Mouse (Mus musculus): ENCODE results near the gene Csrp1. TPM values are rescaled to one million over a fixed set of nuclear protein-coding genes. Genes with fewer than 3 reads are reported as not detected.

Csrp1 gene
- polyA plus RNA-seq, 1 experiment from 2014 or later: 52.9 TPM

DNA sequence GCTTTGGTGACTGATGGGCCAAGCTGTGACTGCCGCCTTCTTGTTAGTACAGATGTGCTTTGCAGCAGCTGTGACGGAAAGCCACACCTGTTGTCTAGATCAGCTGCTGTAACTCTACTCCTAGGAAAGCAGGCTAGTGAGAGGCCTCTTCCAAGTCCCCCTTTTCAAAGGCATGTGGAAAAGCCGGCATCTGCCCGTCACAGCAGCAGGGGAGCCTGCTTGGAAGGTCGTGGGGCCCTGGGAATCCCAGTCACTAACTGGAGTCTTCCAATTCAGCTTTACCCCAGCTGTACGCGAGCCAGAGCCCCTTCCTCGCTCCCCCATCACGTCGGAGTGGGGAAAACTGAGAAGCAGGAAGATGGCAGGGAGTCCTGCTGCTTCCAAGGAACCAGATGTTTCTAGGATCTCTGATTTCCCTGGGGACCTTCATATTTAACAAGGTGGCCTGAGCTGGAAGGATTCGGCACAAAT lies 21.4 kb upstream of the Csrp1 start:
- 0 out of 2 replicates have a peak overlapping the region, but pooled peaks have one; percentile 22 for H3K9ac ChIP-seq (replicated peaks; ENCODE audit: low read length)
- ATAC-seq (replicated peaks; ENCODE audit: insufficient number of reproducible peaks, low FRiP score, low TSS enrichment, low read depth): peak; percentile 31; the same call in 1 of the 2 replicates

DNA sequence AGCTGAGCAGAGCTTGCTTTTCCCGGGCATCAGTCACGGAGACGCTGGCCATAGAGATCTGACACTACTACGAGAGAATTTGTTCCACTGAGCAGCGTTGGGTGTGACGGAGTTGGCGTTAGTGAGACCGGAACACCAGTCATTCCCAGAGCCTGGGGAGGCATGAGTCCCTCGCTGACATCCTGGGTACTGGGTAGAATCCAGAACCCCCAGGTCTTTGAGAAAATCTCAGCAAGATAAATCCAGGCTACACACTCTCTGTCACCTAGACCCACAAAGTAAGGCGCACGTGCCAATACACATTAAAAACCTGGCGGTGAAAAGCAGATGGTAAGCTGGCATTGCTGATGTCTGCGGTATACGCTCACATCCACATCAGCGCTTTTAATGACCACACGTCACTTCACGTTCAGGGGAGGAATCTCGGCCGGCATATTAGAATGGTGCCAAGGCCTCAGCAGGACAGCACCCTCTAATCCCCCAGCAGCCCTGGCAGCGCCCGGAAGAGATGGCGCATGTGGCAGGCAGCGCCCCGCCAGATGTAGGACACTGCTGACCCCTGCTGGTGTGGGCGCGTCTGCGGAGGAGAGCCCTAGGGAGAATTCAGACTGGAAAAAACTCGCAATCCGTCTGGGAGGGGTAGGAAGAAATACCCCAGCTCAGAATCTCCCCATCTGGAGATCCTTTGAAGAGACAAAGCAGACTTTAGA lies 20.7 kb upstream of the Csrp1 start:
- Histone ChIP-seq H3K27me3 (ENCODE audit: control insufficient read depth, insufficient read depth, low read length) (no peaks in the 10 kb centered on the region; the same call in 1 of the 2 replicates), H3K4me1 (ENCODE audit: control insufficient read depth, insufficient read depth, low read length) (peaks cover 2% of the 10 kb centered on the region), H3K9me3 (replicated peaks; ENCODE audit: control insufficient read depth, low read length) (no peaks in the 10 kb centered on the region), H3K27ac (replicated peaks; ENCODE audit: low read depth, low read length) (no peak overlapping the region), H3K4me3 (ENCODE audit: low read depth, low read length) (peak overlapping the region; percentile 25), H3K4me2 (ENCODE audit: low read depth, low read length) (peak overlapping the region; percentile 68), H3K36me3 (replicated peaks; ENCODE audit: control insufficient read depth, insufficient read depth, low read depth, low read length) (no peaks in the 10 kb centered on the region), H3K9ac (replicated peaks; ENCODE audit: low read length) (peak overlapping the region; percentile 22; the same call in 1 of the 2 replicates)
- under 1% methylated on average over 29 of the region's 29 CpGs for WGBS
- peak; percentile 82 for DNase-seq (ENCODE audit: low spot score)
- no peak; the same call in 1 of the 2 replicates for ATAC-seq (replicated peaks; ENCODE audit: insufficient number of reproducible peaks, low FRiP score, low TSS enrichment, low read depth)

More for the DNA sequence above, 21.4 kb upstream of the Csrp1 start:
- H3K27ac ChIP-seq (replicated peaks; ENCODE audit: low read depth, low read length): no peak overlapping the region
- H3K27me3 ChIP-seq (ENCODE audit: control insufficient read depth, insufficient read depth, low read length): no peaks in the 10 kb centered on the region; the same call in 1 of the 2 replicates
- H3K4me1 ChIP-seq (ENCODE audit: control insufficient read depth, insufficient read depth, low read length): peaks cover 2% of the 10 kb centered on the region
- H3K36me3 ChIP-seq (replicated peaks; ENCODE audit: control insufficient read depth, insufficient read depth, low read depth, low read length): no peaks in the 10 kb centered on the region
- peak overlapping the region; percentile 68 for H3K4me2 ChIP-seq (ENCODE audit: low read depth, low read length)
- 3% methylated on average over 11 of the region's 11 CpGs for WGBS
- H3K4me3 ChIP-seq (ENCODE audit: low read depth, low read length): 0 out of 2 replicates have a peak overlapping the region, but pooled peaks have one; percentile 5
- H3K9me3 ChIP-seq (replicated peaks; ENCODE audit: control insufficient read depth, low read length): no peaks in the 10 kb centered on the region
- DNase-seq (ENCODE audit: low spot score): peak; percentile 77

DNA sequence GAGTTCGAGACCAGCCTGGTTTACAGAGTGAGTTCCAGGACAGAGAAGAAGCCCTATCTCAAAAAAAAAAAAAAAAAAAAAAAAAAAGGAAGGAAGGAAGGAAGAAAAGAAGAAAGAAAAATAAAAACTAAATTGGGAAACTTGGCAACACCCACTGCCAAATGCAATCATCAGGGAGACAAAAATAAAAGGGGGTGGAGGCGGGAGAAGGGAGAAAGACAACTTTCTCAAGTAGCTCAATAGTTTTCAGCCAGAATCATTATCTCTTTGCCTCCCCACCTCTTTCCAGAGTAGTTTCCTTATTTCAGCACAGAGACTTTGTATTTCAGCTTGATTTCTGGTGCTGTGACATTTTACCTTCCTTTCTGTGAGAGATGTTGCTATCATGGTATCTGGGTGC lies 20.0 kb upstream of the Csrp1 start:
- H3K4me3 ChIP-seq (ENCODE audit: low read depth, low read length): no peak overlapping the region
- no peak for DNase-seq (ENCODE audit: low spot score)
- H3K27ac ChIP-seq (replicated peaks; ENCODE audit: low read depth, low read length): no peak overlapping the region
- WGBS: 55% methylated on average over 2 of the region's 2 CpGs
- no peaks in the 10 kb centered on the region for H3K9me3 ChIP-seq (replicated peaks; ENCODE audit: control insufficient read depth, low read length)
- H3K4me1 ChIP-seq (ENCODE audit: control insufficient read depth, insufficient read depth, low read length): peaks cover 2% of the 10 kb centered on the region
- ATAC-seq (replicated peaks; ENCODE audit: insufficient number of reproducible peaks, low FRiP score, low TSS enrichment, low read depth): no peak
- no peaks in the 10 kb centered on the region for H3K36me3 ChIP-seq (replicated peaks; ENCODE audit: control insufficient read depth, insufficient read depth, low read depth, low read length)
- H3K9ac ChIP-seq (replicated peaks; ENCODE audit: low read length): no peak overlapping the region
- no peaks in the 10 kb centered on the region; the same call in 1 of the 2 replicates for H3K27me3 ChIP-seq (ENCODE audit: control insufficient read depth, insufficient read depth, low read length)
- H3K4me2 ChIP-seq (ENCODE audit: low read depth, low read length): no peak overlapping the region

GRCm38 (mm10) chr1:135700605-135701004 lies 19.3 kb upstream of the Csrp1 start:
- Histone ChIP-seq H3K27me3 (ENCODE audit: control insufficient read depth, insufficient read depth, low read length) (no peaks in the 10 kb centered on the region; the same call in 1 of the 2 replicates), H3K4me1 (ENCODE audit: control insufficient read depth, insufficient read depth, low read length) (peaks cover 2% of the 10 kb centered on the region), H3K9ac (replicated peaks; ENCODE audit: low read length) (no peak overlapping the region), H3K36me3 (replicated peaks; ENCODE audit: control insufficient read depth, insufficient read depth, low read depth, low read length) (no peaks in the 10 kb centered on the region), H3K4me3 (ENCODE audit: low read depth, low read length) (no peak overlapping the region), H3K9me3 (replicated peaks; ENCODE audit: control insufficient read depth, low read length) (no peaks in the 10 kb centered on the region), H3K4me2 (ENCODE audit: low read depth, low read length) (no peak overlapping the region), H3K27ac (replicated peaks; ENCODE audit: low read depth, low read length) (no peak overlapping the region)
- ATAC-seq (replicated peaks; ENCODE audit: insufficient number of reproducible peaks, low FRiP score, low TSS enrichment, low read depth): no peak
- peak; percentile 93 for DNase-seq (ENCODE audit: low spot score)
- WGBS: 3% methylated on average over 7 of the region's 7 CpGs

GRCm38 (mm10) chr1:135701314-135701713 lies 18.5 kb upstream of the Csrp1 start:
- Histone ChIP-seq H3K27ac (replicated peaks; ENCODE audit: low read depth, low read length) (no peak overlapping the region), H3K27me3 (ENCODE audit: control insufficient read depth, insufficient read depth, low read length) (no peaks in the 10 kb centered on the region; the same call in 1 of the 2 replicates), H3K4me3 (ENCODE audit: low read depth, low read length) (no peak overlapping the region), H3K9me3 (replicated peaks; ENCODE audit: control insufficient read depth, low read length) (no peaks in the 10 kb centered on the region), H3K9ac (replicated peaks; ENCODE audit: low read length) (no peak overlapping the region), H3K4me1 (ENCODE audit: control insufficient read depth, insufficient read depth, low read length) (peaks cover 2% of the 10 kb centered on the region), H3K36me3 (replicated peaks; ENCODE audit: control insufficient read depth, insufficient read depth, low read depth, low read length) (no peaks in the 10 kb centered on the region), H3K4me2 (ENCODE audit: low read depth, low read length) (no peak overlapping the region)
- WGBS: 50% methylated on average over 3 of the region's 3 CpGs
- no peak for DNase-seq (ENCODE audit: low spot score)
- ATAC-seq (replicated peaks; ENCODE audit: insufficient number of reproducible peaks, low FRiP score, low TSS enrichment, low read depth): no peak

DNA sequence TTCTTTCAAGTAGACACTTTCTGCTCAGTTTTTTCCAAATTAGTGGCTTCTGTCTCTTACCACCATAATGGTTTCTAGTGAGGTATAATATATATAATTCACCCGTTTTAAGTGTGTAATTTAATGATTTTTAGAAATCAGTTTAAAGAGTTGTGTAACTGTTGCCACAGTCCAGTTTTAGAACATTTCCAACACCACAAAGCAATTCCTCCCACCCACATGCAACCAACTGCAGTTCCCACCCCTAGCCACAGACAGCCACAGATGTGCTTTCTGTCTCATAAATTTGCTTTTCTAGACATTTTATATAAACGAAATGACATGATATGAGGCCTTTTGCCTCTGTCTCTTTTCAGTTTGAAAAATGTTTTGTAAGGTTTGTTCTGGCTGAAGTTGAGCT lies 17.1 kb upstream of the Csrp1 start:
- Histone ChIP-seq H3K4me1 (ENCODE audit: control insufficient read depth, insufficient read depth, low read length) (peaks cover 2% of the 10 kb centered on the region), H3K27ac (replicated peaks; ENCODE audit: low read depth, low read length) (no peak overlapping the region), H3K9me3 (replicated peaks; ENCODE audit: control insufficient read depth, low read length) (no peaks in the 10 kb centered on the region), H3K36me3 (replicated peaks; ENCODE audit: control insufficient read depth, insufficient read depth, low read depth, low read length) (no peaks in the 10 kb centered on the region), H3K9ac (replicated peaks; ENCODE audit: low read length) (no peak overlapping the region), H3K4me2 (ENCODE audit: low read depth, low read length) (no peak overlapping the region), H3K27me3 (ENCODE audit: control insufficient read depth, insufficient read depth, low read length) (no peaks in the 10 kb centered on the region; the same call in 1 of the 2 replicates), H3K4me3 (ENCODE audit: low read depth, low read length) (no peak overlapping the region)
- ATAC-seq (replicated peaks; ENCODE audit: insufficient number of reproducible peaks, low FRiP score, low TSS enrichment, low read depth) (no peak), DNase-seq (ENCODE audit: low spot score) (no peak)
- WGBS: 71% methylated on average over 2 of the region's 2 CpGs

DNA sequence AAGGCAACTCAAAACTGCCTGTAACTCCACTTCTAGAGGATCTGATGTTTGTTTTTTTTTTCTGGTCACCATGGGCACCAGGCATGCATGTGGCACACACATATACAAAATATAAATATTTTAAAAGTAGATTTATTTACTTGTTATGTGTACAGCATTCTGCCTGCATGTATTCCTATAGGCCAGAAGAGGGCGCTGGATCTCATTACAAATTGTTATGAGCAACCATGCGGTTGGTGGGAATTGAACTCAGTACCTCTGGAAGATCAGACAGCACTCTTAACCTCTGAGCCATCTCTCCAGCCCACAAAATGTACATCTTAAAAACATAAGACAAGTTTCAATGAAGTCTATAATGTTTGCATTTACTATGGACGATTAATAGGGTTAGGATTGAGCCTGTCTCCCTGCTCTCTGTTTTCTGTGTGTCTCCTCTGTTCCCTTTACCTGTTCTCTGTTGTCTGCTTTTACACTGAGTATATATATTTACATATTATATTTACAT lies 15.5 kb upstream of the Csrp1 start:
- H3K4me3 ChIP-seq (ENCODE audit: low read depth, low read length): no peak overlapping the region
- H3K9me3 ChIP-seq (replicated peaks; ENCODE audit: control insufficient read depth, low read length): no peaks in the 10 kb centered on the region
- no peak overlapping the region for H3K9ac ChIP-seq (replicated peaks; ENCODE audit: low read length)
- H3K36me3 ChIP-seq (replicated peaks; ENCODE audit: control insufficient read depth, insufficient read depth, low read depth, low read length): no peaks in the 10 kb centered on the region
- no peaks in the 10 kb centered on the region for H3K4me1 ChIP-seq (ENCODE audit: control insufficient read depth, insufficient read depth, low read length)
- no peaks in the 10 kb centered on the region for H3K27me3 ChIP-seq (ENCODE audit: control insufficient read depth, insufficient read depth, low read length)
- DNase-seq (ENCODE audit: low spot score): no peak
- H3K4me2 ChIP-seq (ENCODE audit: low read depth, low read length): no peak overlapping the region
- no peak overlapping the region for H3K27ac ChIP-seq (replicated peaks; ENCODE audit: low read depth, low read length)
- WGBS: 53% methylated on average over 3 of the region's 3 CpGs
- no peak for ATAC-seq (replicated peaks; ENCODE audit: insufficient number of reproducible peaks, low FRiP score, low TSS enrichment, low read depth)

- Histone ChIP-seq H3K27me3 (ENCODE audit: control insufficient read depth, insufficient read depth, low read length) (no peaks in the 10 kb centered on the region), H3K4me2 (ENCODE audit: low read depth, low read length) (no peak overlapping the region), H3K4me3 (ENCODE audit: low read depth, low read length) (no peak overlapping the region), H3K9me3 (replicated peaks; ENCODE audit: control insufficient read depth, low read length) (no peaks in the 10 kb centered on the region), H3K36me3 (replicated peaks; ENCODE audit: control insufficient read depth, insufficient read depth, low read depth, low read length) (no peaks in the 10 kb centered on the region), H3K4me1 (ENCODE audit: control insufficient read depth, insufficient read depth, low read length) (no peaks in the 10 kb centered on the region), H3K27ac (replicated peaks; ENCODE audit: low read depth, low read length) (no peak overlapping the region), H3K9ac (replicated peaks; ENCODE audit: low read length) (no peak overlapping the region)
- DNase-seq (ENCODE audit: low spot score) (no peak), ATAC-seq (replicated peaks; ENCODE audit: insufficient number of reproducible peaks, low FRiP score, low TSS enrichment, low read depth) (no peak)
- WGBS: 50% methylated on average over 4 of the region's 4 CpGs
These were observed 11.5 kb upstream of the Csrp1 start for GRCm38 (mm10) chr1:135708369-135708768.
